Mouse (Mus musculus) limb, embryonic 14.5 days (tissue): ENCODE data around the gene Phactr2. TPM values are rescaled to one million over a fixed set of nuclear protein-coding genes. Genes with fewer than 3 reads are reported as not detected.

Experiments
- ATAC-seq: fragments of 200-750 bp; cut with Nextera tagmentation; 2 replicates; pipeline ENCODE4 v1.8.0; 2017; ENCODE audit warnings: low read depth, moderate number of reproducible peaks, moderate TSS enrichment; ENCODE audit not compliant: low FRiP score
- DNase-seq: peaks from one replicate; pipeline ENCODE4 v3.0.0-alpha.2; 2015; ENCODE audit warnings: low spot score
- H3K27ac ChIP-seq: fragments of 300-500 bp; sonication (generic); replicated peaks from 2 replicates; pipeline ENCODE4 v1.5.1; 2014; ENCODE audit warnings: low read depth, mild to moderate bottlenecking, low read length, moderate library complexity, mixed read lengths
- H3K27me3 ChIP-seq: fragments of 300-500 bp; sonication (generic); 2 replicates; pipeline ENCODE4 v1.6.1; 2014; ENCODE audit warnings: low read length, mixed read lengths; ENCODE audit not compliant: control insufficient read depth, insufficient read depth
- H3K36me3 ChIP-seq: fragments of 300-500 bp; sonication (generic); 2 replicates; pipeline ENCODE4 v1.6.1; 2014; ENCODE audit warnings: mild to moderate bottlenecking, low read length, moderate library complexity, mixed read lengths; ENCODE audit not compliant: control insufficient read depth, insufficient read depth
- H3K4me1 ChIP-seq: fragments of 300-500 bp; sonication (generic); 2 replicates; pipeline ENCODE4 v1.6.1; 2014; ENCODE audit warnings: antibody characterized with exemption, low read length, mixed read lengths; ENCODE audit not compliant: control insufficient read depth, insufficient read depth
- H3K4me2 ChIP-seq: fragments of 300-500 bp; sonication (generic); replicated peaks from 2 replicates; pipeline ENCODE4 v1.6.1; 2014; ENCODE audit warnings: low read depth, mild to moderate bottlenecking, low read length, moderate library complexity; ENCODE audit not compliant: severe bottlenecking
- H3K4me3 ChIP-seq: fragments of 300-500 bp; sonication (generic); replicated peaks from 2 replicates; pipeline ENCODE4 v1.5.1; 2014; ENCODE audit warnings: low read length
- H3K9ac ChIP-seq: fragments of 300-500 bp; sonication (generic); 2 replicates; pipeline ENCODE4 v1.6.1; 2014; ENCODE audit warnings: mild to moderate bottlenecking, low read depth, low read length, moderate library complexity; ENCODE audit not compliant: severe bottlenecking
- H3K9me3 ChIP-seq: fragments of 300-500 bp; sonication (generic); 2 replicates; pipeline ENCODE4 v1.6.1; 2016; ENCODE audit warnings: low read length; ENCODE audit not compliant: control insufficient read depth
- POLR2A ChIP-seq: fragments of 200-500 bp; IDR thresholded peaks from 2 replicates; pipeline ENCODE4 v1.8.0; 2012; ENCODE audit warnings: inconsistent platforms, mild to moderate bottlenecking, moderate library complexity, borderline replicate concordance; ENCODE audit not compliant: insufficient read depth, insufficient read length; ENCODE audit errors: extremely low read depth
- WGBS: fragments of 180-500 bp; shearing (Covaris S2); extraction: QIAGEN DNeasy Blood & Tissue Kit; methylation state at CpG from one replicate; pipeline ENCODE4 v1.1.7; 2014; 5-methylcytosine and 5-hydroxymethylcytosine counted together
- polyA plus RNA-seq, 2 experiments: library from polyadenylated mRNA; depleted of rRNA in 1 of 2; stranded (reverse) in 1 of 2; unstranded in 1 of 2; fragments of >200 nt; fragmentation: Nextera tagmentation in 1 of 2; extraction: Ambion mirVana in 1 of 2; gene quantifications; 2 replicates each; pipeline versions ENCODE4 v1.2.1 to v1.2.3; 2012 to 2014

Gene Phactr2
- polyA plus RNA-seq, 2 experiments, result 20.0 to 36.5 TPM

- no peak overlapping the region for H3K9ac ChIP-seq
- H3K27ac ChIP-seq, result no peak overlapping the region
- WGBS, result 38% methylated on average over 2 of the region's 2 CpGs
- no peak for ATAC-seq
- DNase-seq, result no peak
- no peaks in the 10 kb centered on the region for H3K27me3 ChIP-seq
- no peak overlapping the region for H3K4me3 ChIP-seq
- no peaks in the 10 kb centered on the region for H3K9me3 ChIP-seq
- H3K4me1 ChIP-seq, result no peaks in the 10 kb centered on the region
- no peak for TF ChIP-seq POLR2A
- H3K4me2 ChIP-seq, result no peak overlapping the region
- peaks cover 27% of the 10 kb centered on the region for H3K36me3 ChIP-seq
Measured at GRCm38 (mm10) chr10:13250280-13250679, 223.9 kb downstream of the Phactr2 start.

- no peaks in the 10 kb centered on the region for H3K27me3 ChIP-seq
Measured at GRCm38 (mm10) chr10:13249126-13249525, 225.1 kb downstream of the Phactr2 start.

GRCm38 (mm10) chr10:13245714-13246113, 228.5 kb downstream of the Phactr2 start:
- H3K36me3 ChIP-seq, result peaks cover 27% of the 10 kb centered on the region
- no peak for ATAC-seq
- no peak overlapping the region for H3K9ac ChIP-seq
- H3K27ac ChIP-seq, result no peak overlapping the region
- H3K4me1 ChIP-seq, result no peaks in the 10 kb centered on the region
- no peak overlapping the region for H3K4me3 ChIP-seq
- TF ChIP-seq POLR2A, result no peak
- no peaks in the 10 kb centered on the region for H3K9me3 ChIP-seq
- no peak for DNase-seq
- no peaks in the 10 kb centered on the region for H3K27me3 ChIP-seq
- no peak overlapping the region for H3K4me2 ChIP-seq
- 66% methylated on average over 6 of the region's 6 CpGs for WGBS

More at GRCm38 (mm10) chr10:13249126-13249525, 225.1 kb downstream of the Phactr2 start:
- no peak for DNase-seq
- ATAC-seq, result no peak
- no peak overlapping the region for H3K9ac ChIP-seq
- H3K27ac ChIP-seq, result no peak overlapping the region
- TF ChIP-seq POLR2A, result no peak
- peaks cover 37% of the 10 kb centered on the region for H3K36me3 ChIP-seq
- no peaks in the 10 kb centered on the region for H3K9me3 ChIP-seq
- H3K4me3 ChIP-seq, result no peak overlapping the region
- H3K4me1 ChIP-seq, result no peaks in the 10 kb centered on the region
- no peak overlapping the region for H3K4me2 ChIP-seq
- 95% methylated on average over 8 of the region's 8 CpGs for WGBS

- H3K4me3 ChIP-seq, result no peak overlapping the region
- H3K4me1 ChIP-seq, result no peaks in the 10 kb centered on the region
- no peaks in the 10 kb centered on the region for H3K27me3 ChIP-seq
- H3K36me3 ChIP-seq, result peaks cover 30% of the 10 kb centered on the region
- WGBS, result 45% methylated on average over 3 of the region's 3 CpGs
- no peak for DNase-seq
- ATAC-seq, result no peak
- no peaks in the 10 kb centered on the region for H3K9me3 ChIP-seq
- no peak overlapping the region for H3K9ac ChIP-seq
- no peak overlapping the region for H3K27ac ChIP-seq
- no peak for TF ChIP-seq POLR2A
- H3K4me2 ChIP-seq, result no peak overlapping the region
Measured at GRCm38 (mm10) chr10:13244192-13244591, 230.0 kb downstream of the Phactr2 start.

- Histone ChIP-seq H3K27ac (no peak overlapping the region), H3K27me3 (no peaks in the 10 kb centered on the region), H3K36me3 (peaks cover 22% of the 10 kb centered on the region), H3K4me3 (no peak overlapping the region), H3K9ac (no peak overlapping the region), H3K9me3 (no peaks in the 10 kb centered on the region), H3K4me2 (no peak overlapping the region), H3K4me1 (no peaks in the 10 kb centered on the region)
- ATAC-seq (no peak), DNase-seq (no peak)
- WGBS, result 71% methylated on average over 4 of the region's 4 CpGs
- no peak for TF ChIP-seq POLR2A
Measured at GRCm38 (mm10) chr10:13240431-13240830, 233.8 kb downstream of the Phactr2 start.

GRCm38 (mm10) chr10:13238188-13238587, 236.0 kb downstream of the Phactr2 start:
- H3K4me3 ChIP-seq, result no peak overlapping the region
- H3K9ac ChIP-seq, result no peak overlapping the region
- ATAC-seq (no peak), DNase-seq (no peak)
- TF ChIP-seq POLR2A, result no peak
- no peaks in the 10 kb centered on the region for H3K27me3 ChIP-seq
- WGBS, result 86% methylated on average over 4 of the region's 4 CpGs
- H3K4me2 ChIP-seq, result no peak overlapping the region
- H3K9me3 ChIP-seq, result no peaks in the 10 kb centered on the region
- H3K36me3 ChIP-seq, result peaks cover 8% of the 10 kb centered on the region
- no peaks in the 10 kb centered on the region for H3K4me1 ChIP-seq
- H3K27ac ChIP-seq, result no peak overlapping the region
